Mouse (Mus musculus): ENCODE measurements around the gene Ikzf3. TPM values are rescaled to one million over a fixed set of nuclear protein-coding genes. Genes with fewer than 3 reads are reported as not detected.

Ikzf3 gene
- polyA plus RNA-seq, 1 experiment = 104 TPM

DNA sequence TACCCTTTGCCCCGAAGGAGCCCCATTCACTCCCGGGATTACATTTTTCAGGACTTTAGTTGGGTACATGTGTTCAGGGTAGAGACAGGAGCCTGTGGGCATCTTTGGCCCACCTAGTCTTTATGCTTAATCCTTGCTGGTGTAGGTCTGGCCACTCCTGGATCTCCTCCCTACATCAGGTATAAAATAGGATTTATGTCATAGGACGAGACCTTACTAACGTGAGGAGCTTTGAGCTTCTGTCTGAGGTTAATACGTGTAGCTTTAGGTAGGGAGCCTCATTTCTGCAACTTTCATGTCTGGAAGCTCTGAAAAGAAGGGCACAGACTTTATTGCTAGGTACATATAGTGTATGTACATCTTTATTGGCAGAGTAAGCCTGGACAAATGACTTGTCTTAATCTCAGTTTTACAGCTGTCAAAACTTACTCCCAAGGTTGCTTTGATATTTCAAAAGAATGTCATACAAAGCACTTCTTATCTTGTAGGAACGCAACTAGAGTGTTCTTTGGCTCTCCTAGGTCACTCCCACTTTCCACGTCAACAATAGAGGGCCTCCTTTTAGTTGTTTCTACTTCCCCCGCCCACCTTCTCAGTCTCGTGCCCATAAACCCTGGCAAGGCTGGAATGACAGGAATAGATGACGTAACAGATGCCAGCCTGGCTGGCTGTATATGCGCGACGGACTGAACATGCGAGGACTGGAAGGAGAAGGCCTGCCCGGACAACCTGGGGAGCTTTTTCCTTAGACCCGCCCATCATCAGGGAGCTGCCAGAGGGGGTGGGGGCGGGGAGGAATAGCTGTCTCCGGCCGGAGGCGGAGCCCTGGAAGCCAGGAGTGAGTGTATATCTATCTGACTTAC lies 42.1 kb upstream of the Ikzf3 start:
- Histone ChIP-seq H3K36me3 (ENCODE audit: control insufficient read depth, insufficient read depth, low read length) (peaks cover 6% of the 10 kb centered on the region; the same call in 1 of the 2 replicates), H3K27me3 (ENCODE audit: control insufficient read depth, insufficient read depth, low read length) (no peaks in the 10 kb centered on the region), H3K27ac (ENCODE audit: insufficient read depth, low read length) (peak overlapping the region; percentile 36), H3K4me1 (ENCODE audit: control insufficient read depth, insufficient read depth, insufficient read length) (peaks cover 3% of the 10 kb centered on the region; the same call in 1 of the 2 replicates), H3K4me3 (ENCODE audit: extremely low read depth, insufficient read depth, insufficient read length) (peak overlapping the region; percentile 53; the same call in 1 of the 2 replicates)
- TF ChIP-seq POLR2A (IDR thresholded peaks at IDR 0.05; ENCODE audit: low read depth, low read length) (no peak), CTCF (IDR thresholded peaks at IDR 0.05; ENCODE audit: extremely low read depth, insufficient read depth, insufficient read length, insufficient replicate concordance) (no peak)
- WGBS = 16% methylated on average over 20 of the region's 20 CpGs
- peak in 1 of 2 experiments; percentile 25 for DNase-seq (ENCODE audit: low read depth in 1 of 2, low spot score in 2 of 2)

DNA sequence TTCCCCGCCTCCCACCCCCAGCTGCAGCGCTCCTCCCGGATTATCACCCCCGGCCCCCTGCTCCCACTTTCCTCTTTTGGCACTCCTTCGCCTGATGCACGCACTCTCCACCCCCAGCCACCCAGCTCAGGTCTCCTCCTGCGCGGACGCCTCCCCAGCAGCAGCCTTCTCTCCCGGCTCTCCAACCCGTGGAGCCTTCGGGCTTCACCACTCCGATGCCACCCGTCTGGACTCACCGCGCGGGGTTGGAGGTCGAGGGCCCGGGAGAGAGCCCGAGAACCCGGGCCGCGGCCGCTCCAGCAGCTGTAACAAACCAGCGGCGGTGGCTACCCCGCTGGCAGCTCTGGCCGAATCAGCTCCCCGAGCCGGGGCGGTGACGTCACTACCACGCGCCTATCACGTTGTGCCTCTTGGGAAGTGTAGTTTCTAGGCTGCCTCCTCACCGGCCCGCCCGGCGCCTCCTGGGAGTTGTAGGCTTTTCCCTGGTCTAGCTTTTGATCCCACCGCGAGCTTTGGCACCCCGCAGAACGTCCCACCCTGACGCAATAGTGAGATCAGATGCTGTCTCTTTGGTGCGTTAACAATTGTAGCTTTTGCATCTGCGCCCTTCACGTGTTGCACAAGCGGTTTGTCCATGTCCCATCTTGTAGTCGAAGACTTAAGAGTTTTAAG lies 41.2 kb upstream of the Ikzf3 start, which contains the start of gene Ormdl3:
TSS of gene Ormdl3 (minus strand) at position 477 of the 672 bp plus-strand sequence.
- peaks cover 3% of the 10 kb centered on the region; the same call in 1 of the 2 replicates for H3K4me1 ChIP-seq (ENCODE audit: control insufficient read depth, insufficient read depth, insufficient read length)
- no peak for TF ChIP-seq CTCF (IDR thresholded peaks at IDR 0.05; ENCODE audit: extremely low read depth, insufficient read depth, insufficient read length, insufficient replicate concordance)
- no peak; the same call in 1 of the 2 replicates for TF ChIP-seq POLR2A (IDR thresholded peaks at IDR 0.05; ENCODE audit: low read depth, low read length)
- peak within 1 kb of the TSS; percentile 87 for H3K4me3 ChIP-seq (ENCODE audit: extremely low read depth, insufficient read depth, insufficient read length)
- 1% methylated on average over 48 of the region's 49 CpGs for WGBS
- no peaks in the 10 kb centered on the region for H3K27me3 ChIP-seq (ENCODE audit: control insufficient read depth, insufficient read depth, low read length)
- H3K27ac ChIP-seq (ENCODE audit: insufficient read depth, low read length) = peak within 1 kb of the TSS; percentile 59
- peaks cover 14% of the 10 kb centered on the region for H3K36me3 ChIP-seq (ENCODE audit: control insufficient read depth, insufficient read depth, low read length)
- peak; percentile 82 to 97 for DNase-seq (ENCODE audit: low read depth in 1 of 2, low spot score in 2 of 2)

DNA sequence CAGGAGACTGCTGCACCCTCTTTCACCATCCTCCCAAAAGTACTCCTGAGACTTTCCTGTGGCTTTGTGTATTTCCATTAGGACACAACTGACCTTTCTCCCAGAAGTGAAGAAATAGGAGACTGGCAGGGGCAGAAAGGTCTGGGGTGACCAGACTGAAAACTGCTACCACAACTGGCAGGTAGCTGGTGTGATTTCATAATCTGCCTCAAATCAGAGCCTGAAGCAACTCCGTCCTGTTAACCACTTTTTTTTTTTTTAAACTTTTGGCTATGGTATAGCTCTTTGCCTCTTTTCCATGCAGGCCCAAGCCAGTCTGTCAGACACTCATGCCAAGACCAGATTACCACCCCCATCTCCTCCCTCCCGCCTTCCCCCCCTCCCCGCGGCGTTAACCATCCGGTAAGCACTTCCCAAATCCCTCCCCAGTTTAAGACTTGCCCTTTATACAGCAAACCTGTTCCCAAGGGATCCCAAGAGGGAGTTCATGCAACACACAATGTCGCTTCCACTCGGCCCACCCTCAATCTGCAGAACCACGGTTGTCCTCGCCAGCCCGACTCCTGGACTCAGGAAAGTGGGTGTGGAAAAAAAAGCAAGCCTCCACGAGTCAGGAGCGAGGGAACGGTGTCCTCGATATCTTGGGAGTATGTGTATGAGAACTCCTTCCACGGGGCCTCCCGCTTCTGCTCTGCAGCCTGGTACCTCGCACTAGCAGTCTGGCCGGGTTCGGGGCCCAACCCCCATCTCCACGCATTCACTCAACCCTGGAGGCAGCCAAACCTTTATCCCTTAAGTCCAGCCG lies 40.5 kb upstream of the Ikzf3 start:
- H3K4me1 ChIP-seq (ENCODE audit: control insufficient read depth, insufficient read depth, insufficient read length) = peaks cover 3% of the 10 kb centered on the region; the same call in 1 of the 2 replicates
- H3K27me3 ChIP-seq (ENCODE audit: control insufficient read depth, insufficient read depth, low read length) = no peaks in the 10 kb centered on the region
- H3K27ac ChIP-seq (ENCODE audit: insufficient read depth, low read length) = no peak overlapping the region
- DNase-seq (ENCODE audit: low read depth in 1 of 2, low spot score in 2 of 2) = no peak
- WGBS = 4% methylated on average over 22 of the region's 22 CpGs
- peak overlapping the region; percentile 87 for H3K4me3 ChIP-seq (ENCODE audit: extremely low read depth, insufficient read depth, insufficient read length)
- peaks cover 14% of the 10 kb centered on the region for H3K36me3 ChIP-seq (ENCODE audit: control insufficient read depth, insufficient read depth, low read length)
- no peak for TF ChIP-seq CTCF (IDR thresholded peaks at IDR 0.05; ENCODE audit: extremely low read depth, insufficient read depth, insufficient read length, insufficient replicate concordance)
- TF ChIP-seq POLR2A (IDR thresholded peaks at IDR 0.05; ENCODE audit: low read depth, low read length) = no peak

DNA sequence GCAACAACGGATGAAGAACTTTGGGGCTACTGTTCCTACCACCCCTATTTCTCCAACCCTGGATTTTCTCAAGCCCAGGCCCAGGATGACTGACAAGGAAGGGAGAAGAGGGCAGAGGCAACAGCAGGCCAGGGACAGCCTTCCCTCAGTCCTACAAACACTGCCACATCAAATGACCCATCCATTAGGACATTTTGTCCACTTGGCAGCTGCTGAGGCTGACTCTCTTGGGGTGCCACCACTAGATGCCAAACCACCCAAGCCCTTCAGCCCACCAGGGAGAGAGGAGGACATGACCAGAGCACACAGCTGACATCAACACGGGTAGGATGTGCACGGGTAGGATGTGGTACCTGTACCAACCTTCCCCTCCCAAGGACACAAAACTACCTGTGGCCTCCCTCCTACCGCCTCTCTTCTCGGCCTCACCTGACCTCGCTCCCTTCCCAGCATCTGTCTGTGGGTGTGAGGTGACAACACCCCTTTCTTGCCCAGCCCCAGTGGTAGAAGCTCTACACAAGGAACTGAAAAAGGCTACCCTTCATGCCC lies 38.9 kb upstream of the Ikzf3 start:
- WGBS = 87% methylated on average over 6 of the region's 6 CpGs
- Histone ChIP-seq H3K27me3 (ENCODE audit: control insufficient read depth, insufficient read depth, low read length) (no peaks in the 10 kb centered on the region), H3K4me3 (ENCODE audit: extremely low read depth, insufficient read depth, insufficient read length) (no peak overlapping the region), H3K4me1 (ENCODE audit: control insufficient read depth, insufficient read depth, insufficient read length) (peaks cover 3% of the 10 kb centered on the region; the same call in 1 of the 2 replicates), H3K36me3 (ENCODE audit: control insufficient read depth, insufficient read depth, low read length) (peaks cover 14% of the 10 kb centered on the region), H3K27ac (ENCODE audit: insufficient read depth, low read length) (no peak overlapping the region)
- no peak for DNase-seq (ENCODE audit: low read depth in 1 of 2, low spot score in 2 of 2)
- TF ChIP-seq POLR2A (IDR thresholded peaks at IDR 0.05; ENCODE audit: low read depth, low read length) (no peak), CTCF (IDR thresholded peaks at IDR 0.05; ENCODE audit: extremely low read depth, insufficient read depth, insufficient read length, insufficient replicate concordance) (no peak)

DNA sequence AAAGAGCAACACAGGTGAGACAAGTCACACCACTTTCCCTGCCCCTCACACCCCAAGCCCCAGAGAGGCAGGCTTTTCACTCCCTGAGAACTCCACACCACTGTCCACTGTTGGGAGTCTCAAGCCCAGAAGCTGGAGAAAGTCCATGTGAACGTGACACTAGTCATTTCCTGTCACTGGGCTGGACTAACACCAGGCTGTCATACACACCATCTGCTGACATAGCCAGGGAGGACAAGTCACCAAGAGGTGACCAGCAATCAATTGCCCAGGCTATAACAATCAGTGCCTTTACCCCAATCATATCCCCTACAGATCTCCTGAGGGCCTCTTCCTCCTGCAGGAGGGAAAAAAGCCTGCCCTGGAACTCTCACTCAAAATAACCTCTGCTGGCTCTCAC lies 38.3 kb upstream of the Ikzf3 start:
- peaks cover 14% of the 10 kb centered on the region for H3K36me3 ChIP-seq (ENCODE audit: control insufficient read depth, insufficient read depth, low read length)
- peaks cover 3% of the 10 kb centered on the region; the same call in 1 of the 2 replicates for H3K4me1 ChIP-seq (ENCODE audit: control insufficient read depth, insufficient read depth, insufficient read length)
- H3K4me3 ChIP-seq (ENCODE audit: extremely low read depth, insufficient read depth, insufficient read length) = no peak overlapping the region

DNA sequence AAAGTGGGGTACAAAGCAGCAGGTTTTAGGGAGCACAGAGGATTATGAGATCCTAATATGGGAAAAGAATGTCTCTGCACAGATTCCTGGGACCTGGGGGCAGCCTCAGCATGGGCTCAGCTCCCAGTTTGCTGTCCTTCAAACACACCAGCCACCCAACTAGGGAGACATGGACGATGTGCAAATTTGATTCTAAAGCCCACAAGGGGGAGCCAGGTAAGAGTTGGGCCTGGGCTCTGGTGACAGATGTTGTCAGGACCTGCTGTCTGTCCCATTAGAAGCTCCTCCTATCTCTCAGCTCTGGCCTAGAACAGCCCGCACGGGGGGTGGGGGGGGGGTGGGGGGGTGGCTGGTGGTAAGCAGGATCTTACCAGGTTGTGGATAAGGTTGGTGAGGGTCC lies 37.7 kb upstream of the Ikzf3 start:
- Histone ChIP-seq H3K27ac (ENCODE audit: insufficient read depth, low read length) (peak overlapping the region; percentile 32; the same call in 1 of the 2 replicates), H3K4me3 (ENCODE audit: extremely low read depth, insufficient read depth, insufficient read length) (no peak overlapping the region), H3K27me3 (ENCODE audit: control insufficient read depth, insufficient read depth, low read length) (no peaks in the 10 kb centered on the region), H3K36me3 (ENCODE audit: control insufficient read depth, insufficient read depth, low read length) (peaks cover 14% of the 10 kb centered on the region), H3K4me1 (ENCODE audit: control insufficient read depth, insufficient read depth, insufficient read length) (peaks cover 3% of the 10 kb centered on the region; the same call in 1 of the 2 replicates)
- 38% methylated on average over 3 of the region's 3 CpGs for whole genome bisulfite sequencing
- no peak for TF ChIP-seq CTCF (IDR thresholded peaks at IDR 0.05; ENCODE audit: extremely low read depth, insufficient read depth, insufficient read length, insufficient replicate concordance)
- no peak for TF ChIP-seq POLR2A (IDR thresholded peaks at IDR 0.05; ENCODE audit: low read depth, low read length)
- no peak for DNase-seq (ENCODE audit: low read depth in 1 of 2, low spot score in 2 of 2)

More for the DNA sequence above, 38.3 kb upstream of the Ikzf3 start:
- Histone ChIP-seq H3K27ac (ENCODE audit: insufficient read depth, low read length) (no peak overlapping the region), H3K27me3 (ENCODE audit: control insufficient read depth, insufficient read depth, low read length) (no peaks in the 10 kb centered on the region)
- WGBS = 61% methylated on average over 1 of the region's 1 CpGs
- TF ChIP-seq POLR2A (IDR thresholded peaks at IDR 0.05; ENCODE audit: low read depth, low read length) = no peak
- no peak for TF ChIP-seq CTCF (IDR thresholded peaks at IDR 0.05; ENCODE audit: extremely low read depth, insufficient read depth, insufficient read length, insufficient replicate concordance)
- DNase-seq (ENCODE audit: low read depth in 1 of 2, low spot score in 2 of 2) = no peak

All from spleen, adult 2 months (tissue).